Mouse (Mus musculus) liver, embryonic 14.5 days (tissue): ENCODE data around the gene Cldn24.

ENCODE experiments used
- CTCF ChIP-seq: IDR thresholded peaks from 2 replicates; pipeline ENCODE4 v1.5.1; 2016; ENCODE audit warnings: antibody characterized with exemption, low read depth, control low read depth
- EP300 ChIP-seq: IDR thresholded peaks from 2 replicates; pipeline ENCODE4 v1.6.1; 2016; ENCODE audit warnings: antibody characterized with exemption, low read depth

GRCm38 (mm10) chr8:47809970-47810665 is 11.8 kb upstream of the Cldn24 start:
- no peak for TF ChIP-seq CTCF
- TF ChIP-seq EP300 = no peak
